Mouse (Mus musculus) limb, embryonic 13.5 days (tissue): ENCODE results near the gene Sptlc3. TPM values are rescaled to one million over a fixed set of nuclear protein-coding genes. Genes with fewer than 3 reads are reported as not detected.

Source experiments
- ATAC-seq: fragments of 200-750 bp; cut with Nextera tagmentation; 2 replicates; pipeline ENCODE4 v1.8.0; 2017; ENCODE audit warnings: low read depth, moderate number of reproducible peaks, moderate TSS enrichment; ENCODE audit not compliant: low FRiP score
- H3K27ac ChIP-seq: fragments of 300-500 bp; sonication (generic); 2 replicates; pipeline ENCODE4 v1.5.1; 2015; ENCODE audit warnings: inconsistent platforms, mild to moderate bottlenecking, moderate library complexity
- H3K27me3 ChIP-seq: fragments of 300-500 bp; sonication (generic); 2 replicates; pipeline ENCODE4 v1.6.1; 2015; ENCODE audit warnings: mild to moderate bottlenecking, inconsistent platforms
- H3K36me3 ChIP-seq: fragments of 300-500 bp; sonication (generic); 2 replicates; pipeline ENCODE4 v1.6.1; 2015; ENCODE audit warnings: inconsistent platforms, mild to moderate bottlenecking, moderate library complexity
- H3K4me1 ChIP-seq: fragments of 300-500 bp; sonication (generic); 2 replicates; pipeline ENCODE4 v1.6.1; 2015; ENCODE audit warnings: inconsistent platforms
- H3K4me2 ChIP-seq: fragments of 300-500 bp; sonication (generic); replicated peaks from 2 replicates; pipeline ENCODE4 v1.6.1; 2015; ENCODE audit warnings: inconsistent platforms, mild to moderate bottlenecking, moderate library complexity
- H3K4me3 ChIP-seq: fragments of 300-500 bp; sonication (generic); 2 replicates; pipeline ENCODE4 v1.5.1; 2015; ENCODE audit warnings: moderate library complexity, mild to moderate bottlenecking, inconsistent platforms
- H3K9ac ChIP-seq: fragments of 300-500 bp; sonication (generic); 2 replicates; pipeline ENCODE4 v1.6.1; 2015; ENCODE audit warnings: mild to moderate bottlenecking, inconsistent platforms
- H3K9me3 ChIP-seq: fragments of 300-500 bp; sonication (generic); 2 replicates; pipeline ENCODE4 v1.6.1; 2016; ENCODE audit warnings: inconsistent platforms
- WGBS: fragments of 180-500 bp; shearing (Covaris S2); methylation state at CpG from one replicate; pipeline ENCODE4 v1.1.7; 2015; 5-methylcytosine and 5-hydroxymethylcytosine counted together
- polyA plus RNA-seq: library from polyadenylated mRNA; unstranded; fragments of >200 nt; fragmentation: Nextera tagmentation; extraction: Ambion mirVana; gene quantifications from 2 replicates; pipeline ENCODE4 v1.2.1, GENCODE M21; 2015

The Sptlc3 gene
- polyA plus RNA-seq, 1 experiment from 2014 or later = 2.4 TPM

- no peak overlapping the region for H3K4me2 ChIP-seq
- no peak overlapping the region for H3K27ac ChIP-seq
- H3K9me3 ChIP-seq = no peaks in the 10 kb centered on the region
- no peaks in the 10 kb centered on the region for H3K36me3 ChIP-seq
- ATAC-seq = no peak
- H3K4me3 ChIP-seq = no peak overlapping the region
- H3K9ac ChIP-seq = no peak overlapping the region
- H3K27me3 ChIP-seq = no peaks in the 10 kb centered on the region
- WGBS = 39% methylated on average over 7 of the region's 7 CpGs
- H3K4me1 ChIP-seq = peaks cover 5% of the 10 kb centered on the region; the same call in 1 of the 2 replicates
These were observed 108.0 kb downstream of the Sptlc3 start for GRCm38 (mm10) chr2:139601543-139602194.

- Histone ChIP-seq H3K4me1 (peaks cover 42% of the 10 kb centered on the region), H3K27me3 (no peaks in the 10 kb centered on the region), H3K27ac (peak overlapping the region; percentile 78; the same call in 1 of the 2 replicates), H3K9me3 (no peaks in the 10 kb centered on the region), H3K4me2 (peak overlapping the region; percentile 53), H3K9ac (no peak overlapping the region), H3K4me3 (no peak overlapping the region), H3K36me3 (no peaks in the 10 kb centered on the region)
- WGBS = 21% methylated on average over 3 of the region's 3 CpGs
- no peak for ATAC-seq
These were observed 114.5 kb downstream of the Sptlc3 start for GRCm38 (mm10) chr2:139608167-139608566.

GRCm38 (mm10) chr2:139608810-139609209 lies 115.1 kb downstream of the Sptlc3 start:
- peak overlapping the region; percentile 53 for H3K4me2 ChIP-seq
- peak; percentile 44; the same call in 1 of the 2 replicates for ATAC-seq
- no peak overlapping the region for H3K4me3 ChIP-seq

GRCm38 (mm10) chr2:139609231-139609630 lies 115.5 kb downstream of the Sptlc3 start:
- Histone ChIP-seq H3K4me1 (peaks cover 53% of the 10 kb centered on the region), H3K4me3 (no peak overlapping the region; the same call in 1 of the 2 replicates)
- 11% methylated on average over 7 of the region's 7 CpGs for WGBS

More at GRCm38 (mm10) chr2:139608810-139609209, 115.1 kb downstream of the Sptlc3 start:
- Histone ChIP-seq H3K9me3 (no peaks in the 10 kb centered on the region), H3K27me3 (0 out of 2 replicates have a peak, but pooled peaks cover 2% of the 10 kb centered on the region), H3K4me1 (peaks cover 49% of the 10 kb centered on the region), H3K36me3 (no peaks in the 10 kb centered on the region), H3K27ac (peak overlapping the region; percentile 78), H3K9ac (no peak overlapping the region)
- 4% methylated on average over 7 of the region's 7 CpGs for WGBS

GRCm38 (mm10) chr2:139609662-139610291 lies 116.1 kb downstream of the Sptlc3 start:
- no peak overlapping the region; the same call in 1 of the 2 replicates for H3K4me3 ChIP-seq
- no peaks in the 10 kb centered on the region for H3K9me3 ChIP-seq
- peak; percentile 80 for ATAC-seq
- WGBS = 12% methylated on average over 8 of the region's 8 CpGs
- peak overlapping the region; percentile 78 for H3K27ac ChIP-seq
- H3K4me1 ChIP-seq = peaks cover 58% of the 10 kb centered on the region
- peak overlapping the region; percentile 8; the same call in 1 of the 2 replicates for H3K9ac ChIP-seq
- H3K27me3 ChIP-seq = 0 out of 2 replicates have a peak, but pooled peaks cover 5% of the 10 kb centered on the region
- H3K36me3 ChIP-seq = no peaks in the 10 kb centered on the region
- peak overlapping the region; percentile 53 for H3K4me2 ChIP-seq

More at GRCm38 (mm10) chr2:139609231-139609630, 115.5 kb downstream of the Sptlc3 start:
- Histone ChIP-seq H3K9me3 (no peaks in the 10 kb centered on the region), H3K36me3 (no peaks in the 10 kb centered on the region), H3K27me3 (0 out of 2 replicates have a peak, but pooled peaks cover 5% of the 10 kb centered on the region), H3K9ac (peak overlapping the region; percentile 8; the same call in 1 of the 2 replicates), H3K27ac (peak overlapping the region; percentile 78), H3K4me2 (peak overlapping the region; percentile 53)
- ATAC-seq = peak; percentile 4; the same call in 1 of the 2 replicates

GRCm38 (mm10) chr2:139612410-139613107 lies 118.8 kb downstream of the Sptlc3 start:
- Histone ChIP-seq H3K4me1 (peaks cover 58% of the 10 kb centered on the region), H3K27me3 (0 out of 2 replicates have a peak, but pooled peaks cover 5% of the 10 kb centered on the region), H3K27ac (no peak overlapping the region), H3K9ac (peak overlapping the region; percentile 5; the same call in 1 of the 2 replicates), H3K9me3 (no peaks in the 10 kb centered on the region; the same call in 1 of the 2 replicates), H3K36me3 (no peaks in the 10 kb centered on the region), H3K4me3 (no peak overlapping the region), H3K4me2 (peak overlapping the region; percentile 35)
- ATAC-seq = no peak
- WGBS = 23% methylated on average over 10 of the region's 10 CpGs

GRCm38 (mm10) chr2:139626496-139626895 lies 132.8 kb downstream of the Sptlc3 start:
- no peak overlapping the region for H3K27ac ChIP-seq
- H3K27me3 ChIP-seq = no peaks in the 10 kb centered on the region
- H3K4me1 ChIP-seq = no peaks in the 10 kb centered on the region
- H3K9me3 ChIP-seq = no peaks in the 10 kb centered on the region
- no peak overlapping the region for H3K9ac ChIP-seq
- H3K4me3 ChIP-seq = no peak overlapping the region
- ATAC-seq = no peak
- WGBS = 84% methylated on average over 1 of the region's 1 CpGs
- no peaks in the 10 kb centered on the region for H3K36me3 ChIP-seq
- no peak overlapping the region for H3K4me2 ChIP-seq

- no peak for ATAC-seq
- Histone ChIP-seq H3K4me1 (no peaks in the 10 kb centered on the region), H3K36me3 (no peaks in the 10 kb centered on the region), H3K27ac (no peak overlapping the region), H3K9me3 (no peaks in the 10 kb centered on the region), H3K4me2 (peak overlapping the region; percentile 23; the same call in 1 of the 2 replicates), H3K27me3 (no peaks in the 10 kb centered on the region), H3K9ac (no peak overlapping the region), H3K4me3 (no peak overlapping the region)
- WGBS = 62% methylated on average over 4 of the region's 4 CpGs
These were observed 135.0 kb downstream of the Sptlc3 start for GRCm38 (mm10) chr2:139628731-139629130.

GRCm38 (mm10) chr2:139629653-139630052 lies 135.9 kb downstream of the Sptlc3 start:
- H3K9me3 ChIP-seq = no peaks in the 10 kb centered on the region
- H3K36me3 ChIP-seq = no peaks in the 10 kb centered on the region
- H3K4me2 ChIP-seq = no peak overlapping the region
- H3K27ac ChIP-seq = no peak overlapping the region
- no peaks in the 10 kb centered on the region for H3K4me1 ChIP-seq
- H3K4me3 ChIP-seq = no peak overlapping the region
- 90% methylated on average over 3 of the region's 3 CpGs for WGBS
- H3K9ac ChIP-seq = no peak overlapping the region
- no peaks in the 10 kb centered on the region for H3K27me3 ChIP-seq
- no peak for ATAC-seq

- no peak overlapping the region for H3K27ac ChIP-seq
- no peak for ATAC-seq
- no peak overlapping the region for H3K4me2 ChIP-seq
- H3K9me3 ChIP-seq = no peaks in the 10 kb centered on the region
- H3K9ac ChIP-seq = no peak overlapping the region
- no peak overlapping the region for H3K4me3 ChIP-seq
- H3K36me3 ChIP-seq = no peaks in the 10 kb centered on the region
- WGBS = 85% methylated on average over 4 of the region's 4 CpGs
- H3K4me1 ChIP-seq = 0 out of 2 replicates have a peak, but pooled peaks cover 4% of the 10 kb centered on the region
- H3K27me3 ChIP-seq = no peaks in the 10 kb centered on the region
These were observed 140.8 kb downstream of the Sptlc3 start for GRCm38 (mm10) chr2:139634506-139634905.

- no peaks in the 10 kb centered on the region for H3K9me3 ChIP-seq
- WGBS = 15% methylated on average over 2 of the region's 2 CpGs
- H3K4me3 ChIP-seq = no peak overlapping the region
- no peaks in the 10 kb centered on the region for H3K27me3 ChIP-seq
- H3K27ac ChIP-seq = no peak overlapping the region
- H3K9ac ChIP-seq = no peak overlapping the region
- H3K4me2 ChIP-seq = no peak overlapping the region
- 0 out of 2 replicates have a peak, but pooled peaks cover 16% of the 10 kb centered on the region for H3K4me1 ChIP-seq
- ATAC-seq = no peak
- no peaks in the 10 kb centered on the region for H3K36me3 ChIP-seq
These were observed 144.1 kb downstream of the Sptlc3 start for GRCm38 (mm10) chr2:139637861-139638260.
